Mouse (Mus musculus) G1E (cell line): ENCODE data around the gene Pip5k1b.

Source experiments
- CTCF ChIP-seq: IDR thresholded peaks from 2 replicates; pipeline ENCODE4 v1.5.1; 2012; ENCODE audit warnings: low read depth, low read length, inconsistent platforms, mixed read lengths
- GATA1 ChIP-seq: IDR thresholded peaks from 2 replicates; pipeline ENCODE4 v1.6.1; 2012; ENCODE audit warnings: borderline replicate concordance, low read length, inconsistent platforms, mixed read lengths
- GATA2 ChIP-seq: IDR thresholded peaks from 2 replicates; pipeline ENCODE4 v1.6.1; 2012; ENCODE audit warnings: low read depth, low read length, inconsistent platforms, borderline replicate concordance
- POLR2AphosphoS5 ChIP-seq: IDR thresholded peaks from 2 replicates; pipeline ENCODE4 v1.6.1; 2012; ENCODE audit warnings: low read depth, low read length, inconsistent platforms; ENCODE audit not compliant: insufficient replicate concordance
- TAL1 ChIP-seq: conservative IDR thresholded peaks from 2 replicates; pipeline ENCODE4 v1.6.1; 2012; ENCODE audit warnings: low read depth, low read length, inconsistent platforms, mixed read lengths

- TF ChIP-seq TAL1 = no peak
- TF ChIP-seq CTCF = no peak
- no peak for TF ChIP-seq GATA1
- TF ChIP-seq POLR2AphosphoS5 = no peak
- no peak for TF ChIP-seq GATA2
Observed at GRCm38 (mm10) chr19:24491824-24492223, 63.8 kb downstream of the Pip5k1b start.
